Mouse (Mus musculus): ENCODE results near the gene Rsrc1. TPM values are rescaled to one million over a fixed set of nuclear protein-coding genes. Genes with fewer than 3 reads are reported as not detected.

Gene Rsrc1
- polyA plus RNA-seq, 1 experiment from 2014 or later: 21.3 TPM

GRCm38 (mm10) chr3:66976889-66977615 is 4.1 kb upstream of the Rsrc1 start:
- Histone ChIP-seq H3K27me3 (peaks cover 84% of the 10 kb centered on the region), H3K9me3 (replicated peaks) (no peaks in the 10 kb centered on the region), H3K9ac (no peak overlapping the region), H3K4me1 (replicated peaks) (peaks cover 29% of the 10 kb centered on the region), H3K4me3 (no peak overlapping the region), H3K4me2 (no peak overlapping the region), H3K27ac (no peak overlapping the region), H3K36me3 (no peaks in the 10 kb centered on the region)
- whole genome bisulfite sequencing: 18% methylated on average over 13 of the region's 13 CpGs
- ATAC-seq (replicated peaks; ENCODE audit: insufficient number of reproducible peaks, insufficient read depth, low FRiP score, low read depth): no peak

GRCm38 (mm10) chr3:66977811-66978456 is 3.3 kb upstream of the Rsrc1 start:
- Histone ChIP-seq H3K9me3 (replicated peaks) (no peaks in the 10 kb centered on the region), H3K27me3 (peaks cover 85% of the 10 kb centered on the region), H3K36me3 (no peaks in the 10 kb centered on the region), H3K4me2 (no peak overlapping the region), H3K27ac (no peak overlapping the region), H3K4me3 (peak overlapping the region; percentile 35; the same call in 1 of the 2 replicates), H3K9ac (no peak overlapping the region), H3K4me1 (replicated peaks) (peaks cover 37% of the 10 kb centered on the region)
- WGBS: 7% methylated on average over 25 of the region's 25 CpGs
- no peak for ATAC-seq (replicated peaks; ENCODE audit: insufficient number of reproducible peaks, insufficient read depth, low FRiP score, low read depth)

- H3K27me3 ChIP-seq: peaks cover 83% of the 10 kb centered on the region
- H3K36me3 ChIP-seq: no peaks in the 10 kb centered on the region
- 2% methylated on average over 45 of the region's 45 CpGs for WGBS
- peak overlapping the region; percentile 4; the same call in 1 of the 2 replicates for H3K9ac ChIP-seq
- H3K4me3 ChIP-seq: peak overlapping the region; percentile 35
- peaks cover 30% of the 10 kb centered on the region for H3K4me1 ChIP-seq (replicated peaks)
- H3K9me3 ChIP-seq (replicated peaks): no peaks in the 10 kb centered on the region
- ATAC-seq (replicated peaks; ENCODE audit: insufficient number of reproducible peaks, insufficient read depth, low FRiP score, low read depth): no peak
- H3K4me2 ChIP-seq: peak overlapping the region; percentile 51
- no peak overlapping the region for H3K27ac ChIP-seq
Observed at GRCm38 (mm10) chr3:66978457-66979381, 2.5 kb upstream of the Rsrc1 start.

GRCm38 (mm10) chr3:66979491-66979890 is 1.7 kb upstream of the Rsrc1 start:
- ATAC-seq (replicated peaks; ENCODE audit: insufficient number of reproducible peaks, insufficient read depth, low FRiP score, low read depth): no peak
- Histone ChIP-seq H3K4me3 (peak overlapping the region; percentile 35; the same call in 1 of the 2 replicates), H3K9ac (no peak overlapping the region), H3K4me2 (no peak overlapping the region), H3K27me3 (peaks cover 82% of the 10 kb centered on the region), H3K27ac (no peak overlapping the region), H3K9me3 (replicated peaks) (no peaks in the 10 kb centered on the region), H3K36me3 (no peaks in the 10 kb centered on the region), H3K4me1 (replicated peaks) (peaks cover 30% of the 10 kb centered on the region)
- 6% methylated on average over 9 of the region's 9 CpGs for WGBS

GRCm38 (mm10) chr3:66980111-66980975 is 847 bp upstream of the Rsrc1 start:
- peak overlapping the region; percentile 21; the same call in 1 of the 2 replicates for H3K9ac ChIP-seq
- peak overlapping the region; percentile 62 for H3K4me3 ChIP-seq
- H3K4me2 ChIP-seq: peak overlapping the region; percentile 96
- 4% methylated on average over 29 of the region's 29 CpGs for WGBS
- ATAC-seq (replicated peaks; ENCODE audit: insufficient number of reproducible peaks, insufficient read depth, low FRiP score, low read depth): no peak
- no peaks in the 10 kb centered on the region for H3K9me3 ChIP-seq (replicated peaks)
- H3K27me3 ChIP-seq: peaks cover 74% of the 10 kb centered on the region
- peaks cover 32% of the 10 kb centered on the region for H3K4me1 ChIP-seq (replicated peaks)
- H3K36me3 ChIP-seq: no peaks in the 10 kb centered on the region
- no peak overlapping the region for H3K27ac ChIP-seq

GRCm38 (mm10) chr3:66981706-66982105 is 516 bp downstream of the Rsrc1 start, which contains the start of gene Shox2:
Gene Shox2 (minus strand): TSS chr3:66981771.
- Histone ChIP-seq H3K36me3 (no peaks in the 10 kb centered on the region), H3K9ac (peak within 1 kb of the TSS; percentile 21; the same call in 1 of the 2 replicates), H3K9me3 (replicated peaks) (no peaks in the 10 kb centered on the region), H3K4me1 (replicated peaks) (peaks cover 40% of the 10 kb centered on the region), H3K4me3 (peak within 1 kb of the TSS; percentile 62), H3K27me3 (peaks cover 66% of the 10 kb centered on the region), H3K27ac (0 out of 2 replicates have a peak within 1 kb of the TSS, but pooled peaks have one; percentile 19), H3K4me2 (peak within 1 kb of the TSS; percentile 96)
- under 1% methylated on average over 14 of the region's 15 CpGs for WGBS
- ATAC-seq (replicated peaks; ENCODE audit: insufficient number of reproducible peaks, insufficient read depth, low FRiP score, low read depth): no peak

- Histone ChIP-seq H3K9ac (no peak overlapping the region), H3K36me3 (no peaks in the 10 kb centered on the region), H3K27me3 (peaks cover 60% of the 10 kb centered on the region), H3K27ac (no peak overlapping the region), H3K4me1 (replicated peaks) (peaks cover 40% of the 10 kb centered on the region), H3K9me3 (replicated peaks) (no peaks in the 10 kb centered on the region), H3K4me2 (peak overlapping the region; percentile 96), H3K4me3 (peak overlapping the region; percentile 62)
- ATAC-seq (replicated peaks; ENCODE audit: insufficient number of reproducible peaks, insufficient read depth, low FRiP score, low read depth): no peak
- WGBS: 1% methylated on average over 29 of the region's 29 CpGs
Observed at GRCm38 (mm10) chr3:66982181-66982911, 1.2 kb downstream of the Rsrc1 start.

GRCm38 (mm10) chr3:66983481-66983880 is 2.3 kb downstream of the Rsrc1 start:
- Histone ChIP-seq H3K36me3 (no peaks in the 10 kb centered on the region), H3K27me3 (peaks cover 49% of the 10 kb centered on the region)
- WGBS: 23% methylated on average over 3 of the region's 3 CpGs

GRCm38 (mm10) chr3:66985539-66986286 is 4.5 kb downstream of the Rsrc1 start:
- Histone ChIP-seq H3K9me3 (replicated peaks) (no peaks in the 10 kb centered on the region), H3K36me3 (no peaks in the 10 kb centered on the region), H3K4me2 (peak overlapping the region; percentile 76), H3K9ac (peak overlapping the region; percentile 88), H3K4me3 (peak overlapping the region; percentile 97), H3K27ac (no peak overlapping the region), H3K4me1 (replicated peaks) (peaks cover 31% of the 10 kb centered on the region), H3K27me3 (peaks cover 28% of the 10 kb centered on the region)
- WGBS: under 1% methylated on average over 60 of the region's 60 CpGs
- peak; percentile 84 for ATAC-seq (replicated peaks; ENCODE audit: insufficient number of reproducible peaks, insufficient read depth, low FRiP score, low read depth)

More at GRCm38 (mm10) chr3:66983481-66983880, 2.3 kb downstream of the Rsrc1 start:
- Histone ChIP-seq H3K4me1 (replicated peaks) (peaks cover 39% of the 10 kb centered on the region), H3K4me2 (no peak overlapping the region), H3K9me3 (replicated peaks) (no peaks in the 10 kb centered on the region), H3K9ac (no peak overlapping the region), H3K27ac (no peak overlapping the region), H3K4me3 (no peak overlapping the region)
- no peak for ATAC-seq (replicated peaks; ENCODE audit: insufficient number of reproducible peaks, insufficient read depth, low FRiP score, low read depth)

All from heart, embryonic 15.5 days (tissue).